Mouse (Mus musculus): ENCODE data around the gene Chchd3. TPM values are rescaled to one million over a fixed set of nuclear protein-coding genes. Genes with fewer than 3 reads are reported as not detected.

Gene Chchd3
- polyA plus RNA-seq, 1 experiment = 68.9 TPM

- no peak overlapping the region for H3K27ac ChIP-seq (ENCODE audit: control insufficient read depth, insufficient read depth, low read length)
- WGBS = 92% methylated on average over 2 of the region's 2 CpGs
- no peaks in the 10 kb centered on the region for H3K27me3 ChIP-seq (ENCODE audit: control insufficient read depth, insufficient read depth, low read length)
- no peak for DNase-seq
- H3K4me3 ChIP-seq (ENCODE audit: control insufficient read depth, insufficient read depth, low read length) = no peak overlapping the region
- H3K4me1 ChIP-seq (replicated peaks; ENCODE audit: control insufficient read depth, insufficient read depth, low read length) = 0 out of 2 replicates have a peak, but pooled peaks cover 5% of the 10 kb centered on the region
- no peak for TF ChIP-seq CTCF (IDR thresholded peaks at IDR 0.05; ENCODE audit: borderline replicate concordance, control insufficient read depth, extremely low read depth, insufficient read depth, low read length, poor library complexity)
- TF ChIP-seq POLR2A (IDR thresholded peaks at IDR 0.05; ENCODE audit: control insufficient read depth, extremely low read depth, insufficient read depth, low read length, poor library complexity) = no peak
- no peaks in the 10 kb centered on the region for H3K36me3 ChIP-seq (ENCODE audit: control insufficient read depth, insufficient read depth, low read length)
These were observed 91.1 kb downstream of the Chchd3 start for GRCm38 (mm10) chr6:32968971-32969370.

GRCm38 (mm10) chr6:32962048-32962447 is 98.0 kb downstream of the Chchd3 start:
- DNase-seq = no peak
- TF ChIP-seq POLR2A (IDR thresholded peaks at IDR 0.05; ENCODE audit: control insufficient read depth, extremely low read depth, insufficient read depth, low read length, poor library complexity) (no peak), CTCF (IDR thresholded peaks at IDR 0.05; ENCODE audit: borderline replicate concordance, control insufficient read depth, extremely low read depth, insufficient read depth, low read length, poor library complexity) (no peak)
- Histone ChIP-seq H3K36me3 (ENCODE audit: control insufficient read depth, insufficient read depth, low read length) (no peaks in the 10 kb centered on the region), H3K27me3 (ENCODE audit: control insufficient read depth, insufficient read depth, low read length) (no peaks in the 10 kb centered on the region), H3K4me1 (replicated peaks; ENCODE audit: control insufficient read depth, insufficient read depth, low read length) (no peaks in the 10 kb centered on the region), H3K4me3 (ENCODE audit: control insufficient read depth, insufficient read depth, low read length) (no peak overlapping the region), H3K27ac (ENCODE audit: control insufficient read depth, insufficient read depth, low read length) (no peak overlapping the region)
- WGBS = 94% methylated on average over 3 of the region's 3 CpGs

- Histone ChIP-seq H3K27me3 (ENCODE audit: control insufficient read depth, insufficient read depth, low read length) (no peaks in the 10 kb centered on the region), H3K36me3 (ENCODE audit: control insufficient read depth, insufficient read depth, low read length) (no peaks in the 10 kb centered on the region), H3K4me3 (ENCODE audit: control insufficient read depth, insufficient read depth, low read length) (no peak overlapping the region), H3K4me1 (replicated peaks; ENCODE audit: control insufficient read depth, insufficient read depth, low read length) (no peaks in the 10 kb centered on the region), H3K27ac (ENCODE audit: control insufficient read depth, insufficient read depth, low read length) (no peak overlapping the region)
- WGBS = 96% methylated on average over 3 of the region's 3 CpGs
- TF ChIP-seq CTCF (IDR thresholded peaks at IDR 0.05; ENCODE audit: borderline replicate concordance, control insufficient read depth, extremely low read depth, insufficient read depth, low read length, poor library complexity) = no peak
- DNase-seq = no peak
These were observed 98.6 kb downstream of the Chchd3 start for GRCm38 (mm10) chr6:32961477-32961876.

- Histone ChIP-seq H3K4me3 (ENCODE audit: control insufficient read depth, insufficient read depth, low read length) (no peak overlapping the region), H3K27me3 (ENCODE audit: control insufficient read depth, insufficient read depth, low read length) (no peaks in the 10 kb centered on the region), H3K4me1 (replicated peaks; ENCODE audit: control insufficient read depth, insufficient read depth, low read length) (no peaks in the 10 kb centered on the region), H3K27ac (ENCODE audit: control insufficient read depth, insufficient read depth, low read length) (no peak overlapping the region), H3K36me3 (ENCODE audit: control insufficient read depth, insufficient read depth, low read length) (no peaks in the 10 kb centered on the region)
- no peak for DNase-seq
- 96% methylated on average over 5 of the region's 5 CpGs for WGBS
- TF ChIP-seq POLR2A (IDR thresholded peaks at IDR 0.05; ENCODE audit: control insufficient read depth, extremely low read depth, insufficient read depth, low read length, poor library complexity) (no peak), CTCF (IDR thresholded peaks at IDR 0.05; ENCODE audit: borderline replicate concordance, control insufficient read depth, extremely low read depth, insufficient read depth, low read length, poor library complexity) (no peak)
These were observed 100.1 kb downstream of the Chchd3 start for GRCm38 (mm10) chr6:32959816-32960550.

GRCm38 (mm10) chr6:32955481-32955880 is 104.6 kb downstream of the Chchd3 start:
- Histone ChIP-seq H3K27me3 (ENCODE audit: control insufficient read depth, insufficient read depth, low read length) (no peaks in the 10 kb centered on the region), H3K4me1 (replicated peaks; ENCODE audit: control insufficient read depth, insufficient read depth, low read length) (no peaks in the 10 kb centered on the region), H3K27ac (ENCODE audit: control insufficient read depth, insufficient read depth, low read length) (no peak overlapping the region), H3K36me3 (ENCODE audit: control insufficient read depth, insufficient read depth, low read length) (no peaks in the 10 kb centered on the region), H3K4me3 (ENCODE audit: control insufficient read depth, insufficient read depth, low read length) (no peak overlapping the region)
- no peak for DNase-seq
- TF ChIP-seq POLR2A (IDR thresholded peaks at IDR 0.05; ENCODE audit: control insufficient read depth, extremely low read depth, insufficient read depth, low read length, poor library complexity) (no peak), CTCF (IDR thresholded peaks at IDR 0.05; ENCODE audit: borderline replicate concordance, control insufficient read depth, extremely low read depth, insufficient read depth, low read length, poor library complexity) (no peak)
- 94% methylated on average over 3 of the region's 3 CpGs for WGBS

- Histone ChIP-seq H3K27me3 (ENCODE audit: control insufficient read depth, insufficient read depth, low read length) (no peaks in the 10 kb centered on the region), H3K27ac (ENCODE audit: control insufficient read depth, insufficient read depth, low read length) (no peak overlapping the region), H3K36me3 (ENCODE audit: control insufficient read depth, insufficient read depth, low read length) (no peaks in the 10 kb centered on the region), H3K4me1 (replicated peaks; ENCODE audit: control insufficient read depth, insufficient read depth, low read length) (no peaks in the 10 kb centered on the region), H3K4me3 (ENCODE audit: control insufficient read depth, insufficient read depth, low read length) (no peak overlapping the region)
- no peak for DNase-seq
- TF ChIP-seq POLR2A (IDR thresholded peaks at IDR 0.05; ENCODE audit: control insufficient read depth, extremely low read depth, insufficient read depth, low read length, poor library complexity) = no peak
- TF ChIP-seq CTCF (IDR thresholded peaks at IDR 0.05; ENCODE audit: borderline replicate concordance, control insufficient read depth, extremely low read depth, insufficient read depth, low read length, poor library complexity) = no peak
- 99% methylated on average over 4 of the region's 4 CpGs for WGBS
These were observed 109.1 kb downstream of the Chchd3 start for GRCm38 (mm10) chr6:32950973-32951372.

- H3K4me1 ChIP-seq (replicated peaks; ENCODE audit: control insufficient read depth, insufficient read depth, low read length) = no peaks in the 10 kb centered on the region
- H3K27me3 ChIP-seq (ENCODE audit: control insufficient read depth, insufficient read depth, low read length) = no peaks in the 10 kb centered on the region
- H3K36me3 ChIP-seq (ENCODE audit: control insufficient read depth, insufficient read depth, low read length) = no peaks in the 10 kb centered on the region
- H3K27ac ChIP-seq (ENCODE audit: control insufficient read depth, insufficient read depth, low read length) = no peak overlapping the region
- no peak overlapping the region for H3K4me3 ChIP-seq (ENCODE audit: control insufficient read depth, insufficient read depth, low read length)
- no peak for DNase-seq
- 96% methylated on average over 3 of the region's 3 CpGs for WGBS
- TF ChIP-seq CTCF (IDR thresholded peaks at IDR 0.05; ENCODE audit: borderline replicate concordance, control insufficient read depth, extremely low read depth, insufficient read depth, low read length, poor library complexity) (no peak), POLR2A (IDR thresholded peaks at IDR 0.05; ENCODE audit: control insufficient read depth, extremely low read depth, insufficient read depth, low read length, poor library complexity) (no peak)
These were observed 110.4 kb downstream of the Chchd3 start for GRCm38 (mm10) chr6:32949702-32950101.

Measured in thymus, adult 2 months (tissue).